ENCODE assay signal across 8 mouse cellular contexts in genomic region chr5:108269063-108269810, GRCm38 (mm10). TPM values are rescaled to one million over a fixed set of nuclear protein-coding genes. Genes with fewer than 3 reads are reported as not detected.
A peak's percentile ranks its signal among the peaks of the same experiment; 100 is the strongest.
DNase-seq lines count a peak whose midpoint lies in the region; ATAC-seq and TF ChIP-seq lines count a peak whose summit lies in the region.

No protein-coding gene starts in this region.

- H3K27ac ChIP-seq in layer of hippocampus, adult 2 months, result peak overlapping the region; percentile 92
- H3K27ac ChIP-seq in intestine, embryonic 15.5 days, result peak overlapping the region; percentile 97
- H3K27ac ChIP-seq in midbrain, embryonic 13.5 days, result peak overlapping the region; percentile 91

- peak; percentile 42 for ATAC-seq in erythroblast, adult 5-6 weeks (replicated peaks; ENCODE audit: low FRiP score, poor library complexity, severe bottlenecking)
- peak; percentile 73 for ATAC-seq in intestine, embryonic 15.5 days
- ATAC-seq in midbrain, embryonic 13.5 days, result peak; percentile 86

- under 1% methylated on average over 44 of the region's 44 CpGs for WGBS in intestine, embryonic 15.5 days
- under 1% methylated on average over 43 of the region's 44 CpGs for WGBS in midbrain, embryonic 13.5 days

- H3K9me3 ChIP-seq in intestine, embryonic 15.5 days, result no peaks in the 10 kb centered on the region
- H3K9me3 ChIP-seq in midbrain, embryonic 13.5 days, result no peaks in the 10 kb centered on the region

- peak in 1 of 2 experiments; percentile 23 for DNase-seq in layer of hippocampus, adult 2 months (ENCODE audit: low spot score in 2 of 2)
- DNase-seq in layer of hippocampus, adult 11-12 months (ENCODE audit: low spot score), result no peak
- DNase-seq in Muller cell, postnatal 12 days (ENCODE audit: inconsistent ontology term), result peak; percentile 28
- no peak for DNase-seq in cerebellum, postnatal 10 days
- no peak for DNase-seq in right cerebral cortex, postnatal 25 days

- no peak for TF ChIP-seq CTCF in layer of hippocampus, adult 2 months (conservative IDR thresholded peaks at IDR 0.05)

- no peaks in the 10 kb centered on the region for H3K36me3 ChIP-seq in intestine, embryonic 15.5 days
- 0 out of 2 replicates have a peak, but pooled peaks cover 3% of the 10 kb centered on the region for H3K36me3 ChIP-seq in midbrain, embryonic 13.5 days

- H3K4me3 ChIP-seq in layer of hippocampus, adult 2 months, result peak overlapping the region; percentile 99
- peak overlapping the region; percentile 98 for H3K4me3 ChIP-seq in intestine, embryonic 15.5 days (replicated peaks)
- H3K4me3 ChIP-seq in midbrain, embryonic 13.5 days (replicated peaks), result peak overlapping the region; percentile 75

- peak overlapping the region; percentile 97 for H3K9ac ChIP-seq in intestine, embryonic 15.5 days
- H3K9ac ChIP-seq in midbrain, embryonic 13.5 days (replicated peaks), result peak overlapping the region; percentile 96

- peak overlapping the region; percentile 74 for H3K4me2 ChIP-seq in intestine, embryonic 15.5 days (replicated peaks)
- H3K4me2 ChIP-seq in midbrain, embryonic 13.5 days (replicated peaks), result peak overlapping the region; percentile 96

- H3K4me1 ChIP-seq in intestine, embryonic 15.5 days (replicated peaks), result peaks cover 5% of the 10 kb centered on the region; the same call in 1 of the 2 replicates
- peaks cover 37% of the 10 kb centered on the region for H3K4me1 ChIP-seq in midbrain, embryonic 13.5 days (replicated peaks)

- no peaks in the 10 kb centered on the region for H3K27me3 ChIP-seq in intestine, embryonic 15.5 days (replicated peaks)
- no peaks in the 10 kb centered on the region for H3K27me3 ChIP-seq in midbrain, embryonic 13.5 days

RNA-seq across cellular contexts. Expression of gene Dr1, which starts 0.5 kb away (rescaled TPM):
- total RNA-seq in layer of hippocampus, adult 2 months (2021), result 10 to 100 TPM; 40.2 to 42.8 TPM
- total RNA-seq in erythroblast, adult 5-6 weeks (2015; ENCODE audit: low replicate concordance), result 28.6 and 29.2 TPM in 2 replicates
- total RNA-seq in erythroblast, adult 5-6 weeks (2017; ENCODE audit: low replicate concordance), result 18.4 and 30.2 TPM in 2 replicates
- 40.2 and 44.1 TPM in 2 replicates for polyA plus RNA-seq in intestine, embryonic 15.5 days (2015; fragmentation: Nextera tagmentation; extraction: Ambion mirVana)
- polyA plus RNA-seq in midbrain, embryonic 13.5 days (2015; fragmentation: Nextera tagmentation; extraction: Ambion mirVana), result 42.3 and 50.7 TPM in 2 replicates

RNA-seq across cellular contexts. Expression of gene Pigg, which starts 43.2 kb away (rescaled TPM):
- 10 to 100 TPM; 10.1 to 11.5 TPM for total RNA-seq in layer of hippocampus, adult 2 months (2021)
- 0.19 and 2.3 TPM in 2 replicates for total RNA-seq in erythroblast, adult 5-6 weeks (2015; ENCODE audit: low replicate concordance)
- 2.0 and 2.7 TPM in 2 replicates for total RNA-seq in erythroblast, adult 5-6 weeks (2017; ENCODE audit: low replicate concordance)
- polyA plus RNA-seq in intestine, embryonic 15.5 days (2015; fragmentation: Nextera tagmentation; extraction: Ambion mirVana), result 7.5 and 7.7 TPM in 2 replicates
- polyA plus RNA-seq in midbrain, embryonic 13.5 days (2015; fragmentation: Nextera tagmentation; extraction: Ambion mirVana), result 6.0 and 6.1 TPM in 2 replicates
